Mouse (Mus musculus) heart, postnatal 0 days (tissue): ENCODE data around the gene Ephb2. TPM values are rescaled to one million over a fixed set of nuclear protein-coding genes. Genes with fewer than 3 reads are reported as not detected.

Experiments used
- ATAC-seq: fragments of 200-750 bp; cut with Nextera tagmentation; 2 replicates; pipeline ENCODE4 v1.8.0; 2017; ENCODE audit warnings: low read depth, moderate number of reproducible peaks, moderate library complexity; ENCODE audit not compliant: insufficient read depth
- DNase-seq: peaks from one replicate; pipeline ENCODE4 v3.0.0-alpha.2; 2016; ENCODE audit warnings: low spot score
- H3K27ac ChIP-seq: fragments of 300-500 bp; sonication (generic); 2 replicates; pipeline ENCODE4 v1.5.1; 2014; ENCODE audit warnings: low read depth, mild to moderate bottlenecking
- H3K27me3 ChIP-seq: fragments of 300-500 bp; sonication (generic); 2 replicates; pipeline ENCODE4 v1.6.1; 2014; ENCODE audit warnings: low read length, mixed read lengths; ENCODE audit not compliant: control insufficient read depth, insufficient read depth
- H3K36me3 ChIP-seq: fragments of 300-500 bp; sonication (generic); replicated peaks from 2 replicates; pipeline ENCODE4 v1.6.1; 2014; ENCODE audit warnings: low read length, mixed read lengths; ENCODE audit not compliant: control insufficient read depth, insufficient read depth
- H3K4me1 ChIP-seq: fragments of 300-500 bp; sonication (generic); 2 replicates; pipeline ENCODE4 v1.6.1; 2014; ENCODE audit warnings: antibody characterized with exemption; ENCODE audit not compliant: control insufficient read depth, insufficient read depth
- H3K4me2 ChIP-seq: fragments of 300-500 bp; sonication (generic); 2 replicates; pipeline ENCODE4 v1.6.1; 2014; ENCODE audit warnings: low read depth, mild to moderate bottlenecking, low read length, moderate library complexity
- H3K4me3 ChIP-seq: fragments of 300-500 bp; sonication (generic); 2 replicates; pipeline ENCODE4 v1.5.1; 2014; ENCODE audit warnings: low read depth, low read length
- H3K9ac ChIP-seq: fragments of 300-500 bp; sonication (generic); replicated peaks from 2 replicates; pipeline ENCODE4 v1.6.1; 2014; ENCODE audit warnings: low read depth, low read length, mixed read lengths
- H3K9me3 ChIP-seq: fragments of 300-500 bp; sonication (generic); replicated peaks from 2 replicates; pipeline ENCODE4 v1.6.1; 2016; ENCODE audit warnings: low read length; ENCODE audit not compliant: control insufficient read depth
- CTCF ChIP-seq: IDR thresholded peaks from 2 replicates; pipeline ENCODE4 v1.5.1; 2016; ENCODE audit warnings: antibody characterized with exemption, control low read depth, low read depth
- EP300 ChIP-seq: IDR thresholded peaks from 2 replicates; pipeline ENCODE4 v1.6.1; 2016; ENCODE audit warnings: antibody characterized with exemption, low read depth
- WGBS: fragments of 180-500 bp; shearing (Covaris S2); extraction: QIAGEN DNeasy Blood & Tissue Kit; methylation state at CpG from one replicate; pipeline ENCODE4 v1.1.7; 2014; 5-methylcytosine and 5-hydroxymethylcytosine counted together
- polyA plus RNA-seq: library from polyadenylated mRNA; unstranded; fragments of >200 nt; fragmentation: Nextera tagmentation; extraction: Ambion mirVana; gene quantifications from 2 replicates; pipeline ENCODE4 v1.2.1, GENCODE M21; 2015
- total RNA-seq: library from RNA; depleted of rRNA; stranded (reverse); fragments of >200 nt; gene quantifications from 2 replicates; pipeline ENCODE4 v1.2.3, GENCODE M21; 2014; ENCODE audit warnings: low replicate concordance

The Ephb2 gene
- total and polyA plus RNA-seq, 2 experiments from 2014 or later = 0.19 to 10.2 TPM

GRCm38 (mm10) chr4:136734210-136734803 is 101.5 kb downstream of the Ephb2 start:
- Histone ChIP-seq H3K9me3 (no peaks in the 10 kb centered on the region), H3K4me3 (no peak overlapping the region), H3K9ac (no peak overlapping the region), H3K4me2 (no peak overlapping the region), H3K36me3 (no peaks in the 10 kb centered on the region), H3K27ac (no peak overlapping the region), H3K4me1 (peaks cover 24% of the 10 kb centered on the region), H3K27me3 (peaks cover 6% of the 10 kb centered on the region; the same call in 1 of the 2 replicates)
- TF ChIP-seq EP300 = no peak
- TF ChIP-seq CTCF = no peak
- DNase-seq (no peak), ATAC-seq (no peak)
- 86% methylated on average over 15 of the region's 15 CpGs for WGBS

- 43% methylated on average over 11 of the region's 11 CpGs for WGBS
- Histone ChIP-seq H3K4me2 (no peak overlapping the region), H3K9me3 (no peaks in the 10 kb centered on the region), H3K4me1 (peaks cover 24% of the 10 kb centered on the region), H3K4me3 (no peak overlapping the region), H3K36me3 (no peaks in the 10 kb centered on the region), H3K27me3 (0 out of 2 replicates have a peak, but pooled peaks cover 4% of the 10 kb centered on the region), H3K9ac (no peak overlapping the region), H3K27ac (no peak overlapping the region)
- DNase-seq = no peak
- TF ChIP-seq EP300 (no peak), CTCF (no peak)
- no peak for ATAC-seq
These were observed 102.4 kb downstream of the Ephb2 start for GRCm38 (mm10) chr4:136733217-136733865.

GRCm38 (mm10) chr4:136732536-136733121 is 103.2 kb downstream of the Ephb2 start:
- H3K36me3 ChIP-seq = no peaks in the 10 kb centered on the region
- no peak for ATAC-seq
- TF ChIP-seq CTCF (no peak), EP300 (no peak)
- 71% methylated on average over 7 of the region's 7 CpGs for WGBS
- H3K4me3 ChIP-seq = no peak overlapping the region
- no peak for DNase-seq
- no peak overlapping the region for H3K4me2 ChIP-seq
- H3K27me3 ChIP-seq = 0 out of 2 replicates have a peak, but pooled peaks cover 4% of the 10 kb centered on the region
- H3K4me1 ChIP-seq = peaks cover 24% of the 10 kb centered on the region
- no peaks in the 10 kb centered on the region for H3K9me3 ChIP-seq
- H3K27ac ChIP-seq = no peak overlapping the region
- H3K9ac ChIP-seq = no peak overlapping the region

GRCm38 (mm10) chr4:136731761-136732160 is 104.0 kb downstream of the Ephb2 start:
- no peak overlapping the region for H3K27ac ChIP-seq
- 0 out of 2 replicates have a peak, but pooled peaks cover 4% of the 10 kb centered on the region for H3K27me3 ChIP-seq
- no peaks in the 10 kb centered on the region for H3K36me3 ChIP-seq
- TF ChIP-seq CTCF = no peak
- TF ChIP-seq EP300 = no peak
- ATAC-seq (no peak), DNase-seq (no peak)
- H3K4me2 ChIP-seq = no peak overlapping the region
- H3K9me3 ChIP-seq = no peaks in the 10 kb centered on the region
- no peak overlapping the region for H3K9ac ChIP-seq
- peaks cover 24% of the 10 kb centered on the region for H3K4me1 ChIP-seq
- 55% methylated on average over 5 of the region's 5 CpGs for whole genome bisulfite sequencing
- H3K4me3 ChIP-seq = no peak overlapping the region

- no peak overlapping the region for H3K27ac ChIP-seq
- H3K27me3 ChIP-seq = 0 out of 2 replicates have a peak, but pooled peaks cover 4% of the 10 kb centered on the region
- no peaks in the 10 kb centered on the region for H3K9me3 ChIP-seq
- DNase-seq (no peak), ATAC-seq (no peak)
- no peak overlapping the region for H3K9ac ChIP-seq
- no peak for TF ChIP-seq CTCF
- TF ChIP-seq EP300 = no peak
- 70% methylated on average over 13 of the region's 13 CpGs for WGBS
- H3K4me3 ChIP-seq = no peak overlapping the region
- peaks cover 20% of the 10 kb centered on the region for H3K4me1 ChIP-seq
- no peak overlapping the region for H3K4me2 ChIP-seq
- no peaks in the 10 kb centered on the region for H3K36me3 ChIP-seq
These were observed 104.7 kb downstream of the Ephb2 start for GRCm38 (mm10) chr4:136731008-136731609.
